Mouse (Mus musculus) neural tube, embryonic 14.5 days (tissue): ENCODE results near the gene Ccdc22. TPM values are rescaled to one million over a fixed set of nuclear protein-coding genes. Genes with fewer than 3 reads are reported as not detected.

Experiments
- ATAC-seq: fragments of 200-750 bp; cut with Nextera tagmentation; 2 replicates; pipeline ENCODE4 v1.8.0; 2017; ENCODE audit warnings: low read depth, mild to moderate bottlenecking, moderate TSS enrichment, moderate library complexity
- H3K27ac ChIP-seq: fragments of 300-500 bp; sonication (generic); 2 replicates; pipeline ENCODE4 v1.5.1; 2014; ENCODE audit warnings: low read depth, mild to moderate bottlenecking, control low read depth, low read length, moderate library complexity, mixed read lengths
- H3K27me3 ChIP-seq: fragments of 300-500 bp; sonication (generic); 2 replicates; pipeline ENCODE4 v1.6.1; 2014; ENCODE audit warnings: low read length; ENCODE audit not compliant: control insufficient read depth, insufficient read depth
- H3K36me3 ChIP-seq: fragments of 300-500 bp; sonication (generic); 2 replicates; pipeline ENCODE4 v1.6.1; 2014; ENCODE audit warnings: low read length, mixed read lengths; ENCODE audit not compliant: control insufficient read depth, insufficient read depth
- H3K4me1 ChIP-seq: fragments of 300-500 bp; sonication (generic); 2 replicates; pipeline ENCODE4 v1.6.1; 2014; ENCODE audit warnings: low read length; ENCODE audit not compliant: control insufficient read depth, insufficient read depth
- H3K4me2 ChIP-seq: fragments of 300-500 bp; sonication (generic); 2 replicates; pipeline ENCODE4 v1.6.1; 2014; ENCODE audit warnings: mild to moderate bottlenecking, low read depth, low read length, control low read depth
- H3K4me3 ChIP-seq: fragments of 300-500 bp; sonication (generic); 2 replicates; pipeline ENCODE4 v1.5.1; 2014; ENCODE audit warnings: low read depth, low read length, control low read depth, mixed read lengths
- H3K9ac ChIP-seq: fragments of 300-500 bp; sonication (generic); replicated peaks from 2 replicates; pipeline ENCODE4 v1.6.1; 2014; ENCODE audit warnings: low read depth, mild to moderate bottlenecking, control low read depth, low read length, mixed read lengths
- H3K9me3 ChIP-seq: fragments of 300-500 bp; sonication (generic); 2 replicates; pipeline ENCODE4 v1.6.1; 2016; ENCODE audit warnings: low read length; ENCODE audit not compliant: control insufficient read depth
- WGBS: fragments of 180-500 bp; shearing (Covaris S2); extraction: QIAGEN DNeasy Blood & Tissue Kit; methylation state at CpG from one replicate; pipeline ENCODE4 v1.1.7; 2014; 5-methylcytosine and 5-hydroxymethylcytosine counted together
- polyA plus RNA-seq: library from polyadenylated mRNA; unstranded; fragments of >200 nt; fragmentation: Nextera tagmentation; extraction: Ambion mirVana; gene quantifications from 2 replicates; pipeline ENCODE4 v1.2.1, GENCODE M21; 2014

The Ccdc22 gene
- polyA plus RNA-seq, result 27.0 and 29.6 TPM in 2 replicates

GRCm38 (mm10) chrX:7604879-7605574 lies at the start of gene Ccdc22:
Gene Ccdc22 (minus strand): TSS chrX:7605517.
- Histone ChIP-seq H3K36me3 (no peaks in the 10 kb centered on the region), H3K4me2 (peak within 1 kb of the TSS; percentile 49), H3K4me1 (peaks cover 3% of the 10 kb centered on the region; the same call in 1 of the 2 replicates), H3K27me3 (no peaks in the 10 kb centered on the region), H3K9me3 (no peaks in the 10 kb centered on the region), H3K9ac (peak within 1 kb of the TSS; percentile 26; the same call in 1 of the 2 replicates), H3K4me3 (peak within 1 kb of the TSS; percentile 42), H3K27ac (no peak within 1 kb of the TSS)
- 16% methylated on average over 28 of the region's 28 CpGs for WGBS
- peak; percentile 94 for ATAC-seq

GRCm38 (mm10) chrX:7648671-7649304 lies 43.5 kb upstream of the Ccdc22 start:
- H3K4me2 ChIP-seq, result peak overlapping the region; percentile 44
- H3K27ac ChIP-seq, result peak overlapping the region; percentile 57; the same call in 1 of the 2 replicates
- peak; percentile 96 for ATAC-seq
- WGBS, result 16% methylated on average over 25 of the region's 25 CpGs
- no peaks in the 10 kb centered on the region for H3K27me3 ChIP-seq
- no peaks in the 10 kb centered on the region for H3K9me3 ChIP-seq
- H3K4me3 ChIP-seq, result peak overlapping the region; percentile 19; the same call in 1 of the 2 replicates
- no peaks in the 10 kb centered on the region for H3K4me1 ChIP-seq
- peak overlapping the region; percentile 42; the same call in 1 of the 2 replicates for H3K9ac ChIP-seq
- no peaks in the 10 kb centered on the region; the same call in 1 of the 2 replicates for H3K36me3 ChIP-seq

- H3K4me3 ChIP-seq, result no peak overlapping the region
- no peaks in the 10 kb centered on the region; the same call in 1 of the 2 replicates for H3K36me3 ChIP-seq
- no peak for ATAC-seq
- H3K4me1 ChIP-seq, result no peaks in the 10 kb centered on the region
- WGBS, result 12% methylated on average over 5 of the region's 5 CpGs
- H3K27me3 ChIP-seq, result no peaks in the 10 kb centered on the region
- H3K27ac ChIP-seq, result no peak overlapping the region
- no peak overlapping the region for H3K4me2 ChIP-seq
- no peak overlapping the region for H3K9ac ChIP-seq
- H3K9me3 ChIP-seq, result no peaks in the 10 kb centered on the region
Observed at GRCm38 (mm10) chrX:7645349-7645748, 40.0 kb upstream of the Ccdc22 start.

GRCm38 (mm10) chrX:7640785-7641184 lies 35.5 kb upstream of the Ccdc22 start:
- ATAC-seq, result no peak
- Histone ChIP-seq H3K27ac (no peak overlapping the region), H3K9ac (no peak overlapping the region), H3K36me3 (no peaks in the 10 kb centered on the region; the same call in 1 of the 2 replicates), H3K9me3 (no peaks in the 10 kb centered on the region), H3K4me3 (0 out of 2 replicates have a peak overlapping the region, but pooled peaks have one; percentile 12), H3K4me1 (no peaks in the 10 kb centered on the region), H3K27me3 (no peaks in the 10 kb centered on the region), H3K4me2 (peak overlapping the region; percentile 35)
- WGBS, result 46% methylated on average over 12 of the region's 12 CpGs

- no peaks in the 10 kb centered on the region for H3K4me1 ChIP-seq
- H3K27ac ChIP-seq, result peak overlapping the region; percentile 72
- H3K4me3 ChIP-seq, result peak overlapping the region; percentile 44
- peak; percentile 55 for ATAC-seq
- peak overlapping the region; percentile 65; the same call in 1 of the 2 replicates for H3K9ac ChIP-seq
- H3K36me3 ChIP-seq, result no peaks in the 10 kb centered on the region; the same call in 1 of the 2 replicates
- H3K27me3 ChIP-seq, result no peaks in the 10 kb centered on the region
- 22% methylated on average over 13 of the region's 13 CpGs for WGBS
- no peaks in the 10 kb centered on the region for H3K9me3 ChIP-seq
- H3K4me2 ChIP-seq, result peak overlapping the region; percentile 57
Observed at GRCm38 (mm10) chrX:7639536-7640325, 34.4 kb upstream of the Ccdc22 start.

GRCm38 (mm10) chrX:7638401-7639091 lies 33.2 kb upstream of the Ccdc22 start, which contains the start of gene Syp:
Gene Syp (plus strand): TSS chrX:7638471.
- no peaks in the 10 kb centered on the region for H3K27me3 ChIP-seq
- no peaks in the 10 kb centered on the region for H3K36me3 ChIP-seq
- H3K4me3 ChIP-seq, result peak within 1 kb of the TSS; percentile 44
- peak; percentile 84 for ATAC-seq
- no peaks in the 10 kb centered on the region for H3K9me3 ChIP-seq
- H3K27ac ChIP-seq, result peak within 1 kb of the TSS; percentile 72
- H3K9ac ChIP-seq, result peak within 1 kb of the TSS; percentile 65
- H3K4me2 ChIP-seq, result peak within 1 kb of the TSS; percentile 57
- 14% methylated on average over 20 of the region's 42 CpGs for WGBS
- no peaks in the 10 kb centered on the region for H3K4me1 ChIP-seq

- Histone ChIP-seq H3K4me1 (no peaks in the 10 kb centered on the region), H3K4me3 (no peak overlapping the region), H3K27me3 (no peaks in the 10 kb centered on the region), H3K9ac (no peak overlapping the region), H3K4me2 (no peak overlapping the region), H3K9me3 (no peaks in the 10 kb centered on the region), H3K36me3 (no peaks in the 10 kb centered on the region), H3K27ac (no peak overlapping the region)
- no peak for ATAC-seq
- WGBS, result 82% methylated on average over 3 of the region's 3 CpGs
Observed at GRCm38 (mm10) chrX:7635101-7635500, 29.8 kb upstream of the Ccdc22 start.

- WGBS, result 87% methylated on average over 6 of the region's 6 CpGs
- no peaks in the 10 kb centered on the region for H3K9me3 ChIP-seq
- no peaks in the 10 kb centered on the region for H3K4me1 ChIP-seq
- H3K9ac ChIP-seq, result no peak overlapping the region
- no peaks in the 10 kb centered on the region for H3K36me3 ChIP-seq
- H3K27me3 ChIP-seq, result no peaks in the 10 kb centered on the region
- H3K4me3 ChIP-seq, result no peak overlapping the region
- no peak overlapping the region for H3K4me2 ChIP-seq
- ATAC-seq, result no peak
- H3K27ac ChIP-seq, result no peak overlapping the region
Observed at GRCm38 (mm10) chrX:7632560-7632959, 27.2 kb upstream of the Ccdc22 start.
